Mouse (Mus musculus) megakaryocyte, embryonic 14.5 days (primary cell): ENCODE data around the gene Hmox1.

Source experiments
- FLI1 ChIP-seq: IDR thresholded peaks from 2 replicates; pipeline ENCODE4 v1.6.1; 2012; ENCODE audit warnings: low read length, inconsistent platforms, mixed read lengths
- GATA1 ChIP-seq: IDR thresholded peaks from 3 replicates; pipeline ENCODE4 v1.6.1; 2012; ENCODE audit warnings: mixed read lengths, low read length, inconsistent platforms, borderline replicate concordance

- TF ChIP-seq GATA1 (no peak), FLI1 (peak; percentile 88; the same call in 1 of the 2 replicates)
These were observed 16.0 kb downstream of the Hmox1 start, which contains the start of gene Mcm5 for GRCm38 (mm10) chr8:75109236-75109967.
